Mouse (Mus musculus) midbrain, embryonic 10.5 days (tissue): Measurements from ENCODE around the gene Pih1h3b. TPM values are rescaled to one million over a fixed set of nuclear protein-coding genes. Genes with fewer than 3 reads are reported as not detected.
A peak's percentile ranks its signal among the peaks of the same experiment; 100 is the strongest.

Experiments used
- DNase-seq: peaks from one replicate; pipeline ENCODE4 v3.0.0-alpha.2; 2017; ENCODE audit warnings: low spot score
- H3K27ac ChIP-seq: fragments of 300-500 bp; sonication (generic); replicated peaks from 2 replicates; pipeline ENCODE4 v1.5.1; 2016; ENCODE audit warnings: mild to moderate bottlenecking
- H3K27me3 ChIP-seq: fragments of 300-500 bp; sonication (generic); 2 replicates; pipeline ENCODE4 v1.6.1; 2016; ENCODE audit warnings: low read depth, mild to moderate bottlenecking; ENCODE audit not compliant: poor library complexity, severe bottlenecking
- H3K36me3 ChIP-seq: fragments of 300-500 bp; sonication (generic); 2 replicates; pipeline ENCODE4 v1.6.1; 2016; ENCODE audit warnings: mild to moderate bottlenecking, moderate library complexity
- H3K4me1 ChIP-seq: fragments of 300-500 bp; sonication (generic); 2 replicates; pipeline ENCODE4 v1.6.1; 2016
- H3K4me3 ChIP-seq: fragments of 300-500 bp; sonication (generic); 2 replicates; pipeline ENCODE4 v1.5.1; 2016; ENCODE audit warnings: mild to moderate bottlenecking, moderate library complexity
- H3K9me3 ChIP-seq: fragments of 300-500 bp; sonication (generic); replicated peaks from 2 replicates; pipeline ENCODE4 v1.6.1; 2016; ENCODE audit warnings: mild to moderate bottlenecking
- WGBS: fragments of 180-500 bp; shearing (Covaris S2); methylation state at CpG from one replicate; pipeline ENCODE4 v1.1.7; 2016; 5-methylcytosine and 5-hydroxymethylcytosine counted together
- polyA plus RNA-seq: library from polyadenylated mRNA; unstranded; fragments of >200 nt; fragmentation: Nextera tagmentation; extraction: Ambion mirVana; gene quantifications from 2 replicates; pipeline ENCODE4 v1.2.1, GENCODE M21; 2016

Gene Pih1h3b
- polyA plus RNA-seq: not detected in 2 replicates

DNA sequence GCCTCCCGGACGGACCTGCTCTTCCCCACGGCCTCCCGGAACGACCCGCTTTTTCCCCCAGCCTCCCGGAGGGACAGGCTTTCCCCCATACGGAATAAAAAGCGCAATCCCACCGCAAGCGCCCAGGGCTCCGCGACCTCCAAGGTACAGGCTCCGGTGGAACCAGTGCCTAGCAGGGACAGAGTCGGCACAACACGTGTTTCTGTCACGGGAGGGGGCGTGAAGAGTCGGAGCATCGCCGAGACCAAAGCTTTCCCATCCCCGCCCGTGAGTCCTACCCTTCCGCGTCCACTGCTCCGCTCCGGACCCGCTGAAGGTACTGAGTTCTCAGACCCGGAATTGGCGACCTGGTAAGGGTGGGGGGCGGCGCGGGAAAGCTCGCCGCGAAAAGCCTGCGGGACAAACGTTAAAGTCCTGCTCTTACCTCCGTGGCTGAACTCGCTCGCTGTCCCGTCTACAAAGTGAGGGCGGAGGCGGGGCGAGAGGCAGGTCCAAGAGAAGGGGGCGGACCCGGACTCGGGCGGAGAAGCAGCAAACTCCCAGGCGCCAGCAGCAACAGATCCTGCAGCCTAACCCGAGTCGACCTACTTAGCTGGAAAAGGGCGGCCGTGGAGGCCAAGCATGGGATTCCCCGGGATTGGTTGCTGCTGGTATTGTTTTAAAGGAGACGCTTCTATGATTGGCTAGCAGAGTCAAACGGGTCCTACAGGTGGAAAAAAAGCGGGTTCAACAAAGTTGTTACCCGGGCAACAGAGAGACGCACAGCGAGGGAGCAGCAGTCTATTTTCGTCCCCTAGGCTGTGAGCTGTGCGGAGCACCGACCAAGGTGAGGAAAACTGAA, at the start of gene Pih1h3b, which contains the start of gene Nup62cl:
Gene Pih1h3b (plus strand): TSS at position 745 of the 841 bp plus-strand sequence.
Gene Nup62cl (minus strand): TSS at position 578 of the 841 bp plus-strand sequence.
- H3K9me3 ChIP-seq: peaks cover 14% of the 10 kb centered on the region; the same call in 1 of the 2 replicates
- peaks cover 60% of the 10 kb centered on the region for H3K27me3 ChIP-seq
- peak within 1 kb of the TSS; percentile 52 for H3K4me3 ChIP-seq
- DNase-seq: peak; percentile 52
- 32% methylated on average over 58 of the region's 64 CpGs for WGBS
- no peaks in the 10 kb centered on the region for H3K36me3 ChIP-seq
- no peaks in the 10 kb centered on the region; the same call in 1 of the 2 replicates for H3K4me1 ChIP-seq
- H3K27ac ChIP-seq: no peak within 1 kb of the TSS

DNA sequence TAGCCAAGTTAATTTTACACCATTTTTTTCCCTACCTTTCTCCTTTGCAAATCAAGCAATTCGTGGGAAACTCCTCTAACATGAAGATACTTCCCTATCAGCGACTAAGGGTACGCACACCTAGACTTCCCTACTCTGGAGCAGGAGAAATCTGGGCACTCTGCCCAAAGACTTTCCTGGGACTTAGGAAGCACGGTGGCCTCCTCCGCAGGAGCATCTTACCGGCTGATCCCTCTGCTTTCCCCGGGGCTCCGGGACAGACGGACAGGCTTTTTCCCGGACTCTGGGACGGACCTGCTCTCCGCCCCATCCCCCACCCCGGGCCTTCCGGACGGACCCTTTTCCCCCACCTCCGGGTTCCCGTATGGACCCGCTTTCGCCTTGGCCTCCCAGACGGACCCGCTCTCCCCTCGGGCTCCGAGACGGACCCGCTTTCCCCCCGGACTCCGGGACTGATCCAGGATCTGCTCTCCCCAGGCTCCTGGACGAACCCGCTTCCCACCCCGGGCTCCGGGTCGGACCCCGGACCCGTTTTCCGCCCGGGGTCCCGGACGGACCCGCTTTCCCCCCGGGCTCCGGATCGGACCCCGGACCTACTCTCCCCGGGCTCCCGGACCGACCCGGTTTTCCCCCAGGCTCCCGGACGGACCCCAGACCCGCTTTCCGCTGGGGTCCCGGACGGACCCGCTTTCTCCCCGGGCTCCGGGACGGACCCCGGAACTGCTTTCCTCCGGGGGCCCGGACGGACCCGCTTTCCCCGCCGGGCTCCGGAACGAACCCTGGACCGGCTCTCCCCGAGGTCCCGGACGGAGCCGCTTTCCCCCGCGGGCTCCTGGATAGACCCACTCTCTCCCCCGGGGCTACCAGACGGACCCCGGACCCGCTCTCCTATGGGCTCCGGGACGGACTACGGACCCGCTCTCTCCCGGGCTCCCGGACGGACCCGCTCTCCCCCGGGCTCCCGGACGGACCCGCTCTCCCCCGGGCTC, 1.5 kb upstream of the Pih1h3b start:
- 25% methylated on average over 87 of the region's 90 CpGs for WGBS
- Histone ChIP-seq H3K4me1 (no peaks in the 10 kb centered on the region; the same call in 1 of the 2 replicates), H3K27me3 (peaks cover 67% of the 10 kb centered on the region), H3K9me3 (peaks cover 14% of the 10 kb centered on the region; the same call in 1 of the 2 replicates), H3K4me3 (peak overlapping the region; percentile 52), H3K27ac (no peak overlapping the region), H3K36me3 (no peaks in the 10 kb centered on the region)
- DNase-seq: peak; percentile 31

DNA sequence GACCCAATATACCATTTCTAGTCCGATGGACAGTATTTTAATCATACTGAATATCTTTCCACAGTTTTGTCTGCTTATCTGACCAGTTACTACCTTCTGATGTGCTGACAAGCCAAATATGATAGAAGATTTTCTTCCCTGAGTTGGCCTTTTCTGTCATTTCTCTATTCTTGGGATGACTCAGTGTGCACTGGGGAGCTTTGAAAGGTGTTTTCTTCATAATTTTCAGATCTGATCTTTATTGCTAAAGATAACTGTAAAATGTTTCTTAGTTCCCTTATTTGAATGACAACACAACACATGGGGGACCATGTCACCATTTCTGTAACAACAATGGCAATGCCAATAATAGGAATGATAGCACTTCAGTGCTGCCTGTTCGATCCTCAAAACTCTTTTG, 19.9 kb downstream of the Pih1h3b start:
- Histone ChIP-seq H3K4me1 (no peaks in the 10 kb centered on the region), H3K27me3 (peaks cover 76% of the 10 kb centered on the region), H3K4me3 (no peak overlapping the region), H3K27ac (no peak overlapping the region), H3K9me3 (no peaks in the 10 kb centered on the region), H3K36me3 (no peaks in the 10 kb centered on the region)
- WGBS: 94% methylated on average over 2 of the region's 2 CpGs
- DNase-seq: no peak

DNA sequence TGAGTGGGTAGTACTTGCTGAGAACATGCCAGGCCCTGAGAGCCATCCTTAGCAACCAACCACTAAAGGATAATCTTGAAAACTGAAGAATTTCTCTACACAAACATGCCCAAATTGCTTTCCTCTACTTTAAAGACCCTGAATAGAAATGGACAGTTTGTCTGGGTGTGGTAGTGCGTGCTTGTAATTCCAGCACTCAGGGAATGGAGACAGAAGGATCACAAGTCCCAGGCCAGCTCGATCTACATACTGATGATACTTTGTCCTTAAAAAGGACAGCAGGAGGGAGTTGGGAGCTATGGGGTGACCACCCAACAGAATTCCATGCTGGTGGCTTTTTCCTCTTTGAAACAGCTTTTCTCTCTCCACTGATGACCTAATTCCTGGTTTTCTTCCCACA, 31.4 kb downstream of the Pih1h3b start:
- H3K4me1 ChIP-seq: no peaks in the 10 kb centered on the region
- H3K36me3 ChIP-seq: no peaks in the 10 kb centered on the region
- no peak overlapping the region for H3K4me3 ChIP-seq
- H3K27me3 ChIP-seq: peaks cover 76% of the 10 kb centered on the region
- no peak overlapping the region for H3K27ac ChIP-seq
- WGBS: 80% methylated on average over 2 of the region's 2 CpGs
- no peaks in the 10 kb centered on the region for H3K9me3 ChIP-seq
- DNase-seq: no peak

Other genes with a start within 250 kb of the Pih1h3b start
- 6.7 and 7.3 TPM in 2 replicates for gene Morc4, start 191.2 kb upstream of the Pih1h3b start, polyA plus RNA-seq
- 5.0 and 6.8 TPM in 2 replicates for gene Rbm41, start 64.3 kb upstream of the Pih1h3b start, polyA plus RNA-seq
- 2.4 and 3.8 TPM in 2 replicates for gene Nup62cl, start 167 bp upstream of the Pih1h3b start, polyA plus RNA-seq